Mouse (Mus musculus): ENCODE measurements around the gene Heyl.

DNA sequence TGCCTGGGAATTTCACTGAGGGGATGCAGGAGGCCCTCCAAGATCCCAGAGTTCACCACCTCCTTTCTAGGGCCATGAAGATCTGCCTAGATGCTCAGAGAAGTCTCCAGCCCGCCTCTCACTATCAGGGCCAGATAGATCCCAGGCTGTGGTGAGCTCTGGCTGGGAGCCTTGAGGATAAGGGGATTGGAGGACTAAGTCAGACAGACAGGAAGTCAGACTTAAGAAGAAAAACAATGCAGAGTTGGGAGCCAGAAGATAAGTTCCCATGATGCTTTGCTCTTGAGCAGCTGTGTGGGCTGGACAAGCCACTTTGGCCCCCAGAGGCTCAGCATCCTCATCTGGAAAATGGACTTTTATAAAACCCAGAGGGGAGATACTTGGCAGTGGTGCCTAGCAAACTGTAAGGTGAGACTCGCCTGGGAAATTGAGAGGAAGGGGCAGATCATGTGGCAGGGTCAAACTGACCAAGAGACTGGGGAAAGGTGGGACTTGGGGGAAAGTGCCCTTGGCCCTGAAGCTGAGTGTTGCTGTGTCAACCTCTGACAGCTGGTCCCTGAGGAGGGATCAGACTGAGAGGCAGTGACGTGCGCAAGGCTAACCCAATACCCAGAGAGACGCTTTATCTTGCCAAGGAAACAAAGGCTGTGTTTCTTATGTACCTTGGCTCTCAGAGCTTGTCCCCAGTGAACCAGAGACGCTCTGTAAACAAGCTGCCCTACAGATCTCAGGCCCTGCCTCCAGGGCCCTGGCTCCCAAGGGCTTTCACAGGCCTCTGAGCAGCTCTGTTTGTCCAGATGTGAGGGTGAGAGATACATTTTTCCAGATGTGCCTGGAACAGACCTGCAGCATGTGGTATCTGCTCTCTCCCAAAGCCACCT lies 4.3 kb downstream of the Heyl start:
- TF ChIP-seq CTCF (IDR thresholded peaks at IDR 0.05; ENCODE audit: borderline replicate concordance, insufficient read depth, low read length) (no peak), POLR2A (IDR thresholded peaks at IDR 0.05; ENCODE audit: low read depth, low read length) (no peak)
